Mouse (Mus musculus) C2C12 (cell line): ENCODE results near the gene Gnmt. TPM values are rescaled to one million over a fixed set of nuclear protein-coding genes. Genes with fewer than 3 reads are reported as not detected.

Source experiments
- H3K27me3 ChIP-seq: one replicate; pipeline ENCODE4 v1.6.1; 2011; ENCODE audit not compliant: control insufficient read depth, insufficient read depth, insufficient read length
- H3K36me3 ChIP-seq: one replicate; pipeline ENCODE4 v1.6.1; 2011; ENCODE audit not compliant: control insufficient read depth, insufficient read depth
- H3K4me3 ChIP-seq: one replicate; pipeline ENCODE4 v1.5.1; 2011; ENCODE audit warnings: mild to moderate bottlenecking, control low read depth; ENCODE audit not compliant: poor library complexity, insufficient read depth, severe bottlenecking
- H3K79me2 ChIP-seq: one replicate; pipeline ENCODE4 v1.6.1; 2011; ENCODE audit not compliant: control insufficient read depth, insufficient read depth
- H3K79me3 ChIP-seq: one replicate; pipeline ENCODE4 v1.6.1; 2011; ENCODE audit warnings: low read depth, control low read depth
- H3ac ChIP-seq: one replicate; pipeline ENCODE3; 2011; ENCODE audit warnings: low read depth; ENCODE audit not compliant: control insufficient read depth, insufficient read length
- CEBPB ChIP-seq: IDR thresholded peaks from one replicate; pipeline ENCODE4 v1.6.1; 2011; ENCODE audit warnings: low read depth, mild to moderate bottlenecking, control low read depth, moderate library complexity
- CTCF ChIP-seq: IDR thresholded peaks from one replicate; pipeline ENCODE4 v1.5.1; 2011; ENCODE audit not compliant: control insufficient read depth, insufficient read depth, insufficient read length
- FOSL1 ChIP-seq: IDR thresholded peaks from one replicate; pipeline ENCODE4 v1.8.0; 2011; ENCODE audit warnings: mild to moderate bottlenecking, low read length; ENCODE audit not compliant: poor library complexity, insufficient read depth, severe bottlenecking
- MAX ChIP-seq: IDR thresholded peaks from one replicate; pipeline ENCODE4 v1.6.1; 2011; ENCODE audit warnings: mild to moderate bottlenecking, control low read depth
- MYOD1 ChIP-seq: IDR thresholded peaks from one replicate; pipeline ENCODE4 v1.6.1; 2011; ENCODE audit warnings: low read depth; ENCODE audit not compliant: control insufficient read depth, insufficient read length
- MYOG ChIP-seq: IDR thresholded peaks from one replicate; pipeline ENCODE4 v1.6.1; 2011; ENCODE audit not compliant: control insufficient read depth, insufficient read length; ENCODE audit errors: extremely low read depth
- USF1 ChIP-seq: IDR thresholded peaks from one replicate; pipeline ENCODE4 v1.6.1; 2011; ENCODE audit warnings: low read depth, mild to moderate bottlenecking, control low read depth, moderate library complexity
- polyA plus RNA-seq: library from polyadenylated mRNA; unstranded; fragments of >200 nt; fragmentation: generic; extraction: Trizol; gene quantifications from one replicate; pipeline ENCODE4 v1.2.1, GENCODE M21; 2012; ENCODE audit warnings: missing spikeins

Gnmt gene
- polyA plus RNA-seq, 1 experiment, result 0.08 TPM

- Histone ChIP-seq H3K27me3 (no peaks in the 10 kb centered on the region), H3K4me3 (no peak overlapping the region), H3K79me2 (peaks cover 40% of the 10 kb centered on the region), H3K79me3 (peaks cover 19% of the 10 kb centered on the region), H3K36me3 (peaks cover 47% of the 10 kb centered on the region), H3ac (no peak overlapping the region)
- no peak for TF ChIP-seq MYOD1
- no peak for TF ChIP-seq MYOG
- no peak for TF ChIP-seq MAX
- TF ChIP-seq CTCF, result no peak
- TF ChIP-seq USF1, result no peak
- no peak for TF ChIP-seq CEBPB
- TF ChIP-seq FOSL1, result no peak
Observed at GRCm38 (mm10) chr17:46682654-46683389, 46.1 kb downstream of the Gnmt start.

DNA sequence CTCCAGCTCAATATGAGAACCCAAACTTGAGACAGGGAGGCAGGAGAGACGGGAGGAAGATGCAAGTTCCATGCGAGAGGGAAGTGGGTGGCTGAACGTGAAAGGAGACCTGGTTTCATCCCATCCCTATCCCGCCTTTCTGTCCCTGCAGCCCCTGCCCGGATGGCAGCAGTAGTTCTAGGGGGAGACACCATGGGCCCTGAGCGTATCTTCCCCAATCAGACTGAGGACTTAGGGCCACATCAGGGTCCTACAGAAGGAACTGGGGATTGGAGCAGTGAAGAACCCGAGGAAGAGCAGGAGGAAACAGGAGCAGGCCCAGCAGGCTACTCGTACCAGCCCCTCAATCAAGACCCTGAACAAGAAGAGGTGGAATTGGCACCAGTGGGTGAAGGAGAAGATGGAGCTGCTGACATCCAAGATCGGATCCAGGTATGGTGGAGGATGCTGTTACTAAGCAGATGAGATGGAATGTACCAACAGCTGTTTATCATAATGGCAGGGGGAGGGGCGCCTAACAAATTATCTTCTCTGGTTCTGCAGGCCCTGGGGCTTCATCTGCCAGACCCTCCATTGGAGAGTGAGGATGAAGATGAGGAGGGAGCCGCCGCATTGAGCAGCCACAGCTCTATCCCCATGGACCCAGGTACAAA is 47.4 kb downstream of the Gnmt start:
- Histone ChIP-seq H3ac (peak overlapping the region; percentile 60), H3K79me3 (peaks cover 19% of the 10 kb centered on the region), H3K4me3 (peak overlapping the region; percentile 52), H3K27me3 (no peaks in the 10 kb centered on the region), H3K79me2 (peaks cover 47% of the 10 kb centered on the region), H3K36me3 (peaks cover 47% of the 10 kb centered on the region)
- no peak for TF ChIP-seq USF1
- no peak for TF ChIP-seq MAX
- TF ChIP-seq CEBPB, result no peak
- no peak for TF ChIP-seq MYOG
- TF ChIP-seq CTCF, result no peak
- TF ChIP-seq MYOD1, result no peak
- no peak for TF ChIP-seq FOSL1

DNA sequence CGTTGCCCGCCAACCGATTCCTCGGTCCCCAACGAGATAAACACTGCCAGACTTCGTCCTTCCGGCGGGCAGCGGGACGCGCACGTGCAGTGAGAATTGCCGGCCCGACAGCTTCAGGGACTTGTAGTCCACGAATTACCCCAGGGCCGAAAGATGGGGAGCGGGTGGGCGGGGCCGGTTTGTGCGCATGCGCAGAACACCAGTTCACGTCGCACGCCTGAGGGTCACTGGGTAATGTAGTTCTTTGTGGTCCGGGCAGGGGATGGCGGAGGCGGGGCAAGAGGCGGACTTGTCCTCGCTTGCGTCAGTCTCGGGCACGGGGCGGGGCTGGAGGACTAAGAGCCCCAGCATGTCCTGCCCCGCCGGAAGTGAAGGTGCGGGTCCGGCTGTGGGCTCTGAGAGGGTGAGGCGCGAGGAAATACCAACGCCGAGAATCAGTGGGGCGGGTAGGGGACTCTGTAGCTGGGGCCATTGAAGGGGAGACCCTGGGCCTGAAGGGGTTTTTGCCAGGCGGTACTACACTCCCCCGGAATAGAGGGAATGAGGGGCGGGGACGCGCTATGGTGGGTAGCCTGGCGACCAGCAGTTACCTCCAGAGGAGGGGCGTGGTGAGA is 48.1 kb downstream of the Gnmt start, which contains the start of gene Klhdc3:
Gene Klhdc3, minus strand, starts transcription at position 155 of the 614 bp plus-strand sequence.
- Histone ChIP-seq H3K79me3 (peaks cover 19% of the 10 kb centered on the region), H3K36me3 (peaks cover 45% of the 10 kb centered on the region), H3K79me2 (peaks cover 47% of the 10 kb centered on the region), H3K4me3 (peak within 1 kb of the TSS; percentile 91), H3ac (peak within 1 kb of the TSS; percentile 68), H3K27me3 (no peaks in the 10 kb centered on the region)
- TF ChIP-seq MAX (peak; percentile 10), MYOD1 (no peak), USF1 (no peak), CTCF (no peak), MYOG (no peak), CEBPB (peak; percentile 32), FOSL1 (no peak)

- Histone ChIP-seq H3K79me3 (peaks cover 19% of the 10 kb centered on the region), H3ac (peak overlapping the region; percentile 68)
- no peak for TF ChIP-seq CEBPB
- no peak for TF ChIP-seq MAX
- TF ChIP-seq FOSL1, result no peak
- TF ChIP-seq MYOG, result no peak
- TF ChIP-seq CTCF, result no peak
- TF ChIP-seq USF1, result no peak
- no peak for TF ChIP-seq MYOD1
Observed at GRCm38 (mm10) chr17:46679843-46680759, 48.9 kb downstream of the Gnmt start.

GRCm38 (mm10) chr17:46678911-46679310 is 50.1 kb downstream of the Gnmt start:
- no peak for TF ChIP-seq CTCF
- TF ChIP-seq FOSL1, result no peak
- TF ChIP-seq MAX, result no peak
- Histone ChIP-seq H3ac (no peak overlapping the region), H3K79me3 (peaks cover 19% of the 10 kb centered on the region), H3K79me2 (peaks cover 47% of the 10 kb centered on the region), H3K36me3 (peaks cover 42% of the 10 kb centered on the region), H3K27me3 (no peaks in the 10 kb centered on the region), H3K4me3 (no peak overlapping the region)

More at GRCm38 (mm10) chr17:46679843-46680759, 48.9 kb downstream of the Gnmt start:
- H3K79me2 ChIP-seq, result peaks cover 47% of the 10 kb centered on the region
- H3K4me3 ChIP-seq, result peak overlapping the region; percentile 91
- no peaks in the 10 kb centered on the region for H3K27me3 ChIP-seq
- H3K36me3 ChIP-seq, result peaks cover 46% of the 10 kb centered on the region
